10 mouse cellular contexts compared by ENCODE assay signal in genomic region chr4:137609702-137610101, GRCm38 (mm10). TPM values are rescaled to one million over a fixed set of nuclear protein-coding genes. Genes with fewer than 3 reads are reported as not detected.
DNase-seq lines count a peak whose midpoint lies in the region; ATAC-seq lines count a peak whose summit lies in the region.
"Had no signal": no experiment of that assay in that cellular context is flagged by ENCODE, and none has a peak within 500 bp of the region (broad histone marks: within the 10 kb centered on the region; RNA-seq: fewer than 3 reads in every experiment).

No protein-coding gene starts in this region.

- no peaks in the 10 kb centered on the region for H3K27me3 ChIP-seq in stomach, embryonic 16.5 days (ENCODE audit: control insufficient read depth, insufficient read depth, low read length)

- peak overlapping the region; percentile 41; the same call in 1 of the 2 replicates for H3K27ac ChIP-seq in stomach, embryonic 16.5 days (ENCODE audit: low read length)

- H3K36me3 ChIP-seq in stomach, embryonic 16.5 days (ENCODE audit: control insufficient read depth, insufficient read depth, low read length) = peaks cover 43% of the 10 kb centered on the region

- WGBS in stomach, embryonic 16.5 days = 55% methylated on average over 7 of the region's 7 CpGs

- no peak for ATAC-seq in stomach, embryonic 16.5 days (ENCODE audit: insufficient read depth, low FRiP score)

- peaks cover 15% of the 10 kb centered on the region for H3K4me1 ChIP-seq in stomach, embryonic 16.5 days (ENCODE audit: control insufficient read depth, insufficient read depth, low read length)

- no peak overlapping the region for H3K4me2 ChIP-seq in stomach, embryonic 16.5 days (ENCODE audit: low read depth, low read length)

- peak; percentile 14 for DNase-seq in heart, postnatal 4 days
- DNase-seq in heart, adult 11 months = no peak
- DNase-seq in c-Kit-positive CD71-negative TER-119-negative erythroid progenitor cells, embryonic 14.5 days (ENCODE audit: low read depth) = peak; percentile 51
- DNase-seq in lung, postnatal 25 days (ENCODE audit: low spot score) = peak; percentile 16
- no peak for DNase-seq in adipocyte (ENCODE audit: low spot score)
- DNase-seq in heart, postnatal 36 days = no peak
- DNase-seq in cerebellum, postnatal 4 days (ENCODE audit: low spot score in 2 of 2) = no peak

- H3K9ac ChIP-seq in stomach, embryonic 16.5 days (ENCODE audit: low read length) = no peak overlapping the region

- intact Hi-C loops in heart, postnatal 36 days (cut with DNase I) = no loop called here

- no peaks in the 10 kb centered on the region for H3K9me3 ChIP-seq in stomach, embryonic 16.5 days (replicated peaks; ENCODE audit: control insufficient read depth, low read length)

- no peak overlapping the region for H3K4me3 ChIP-seq in stomach, embryonic 16.5 days (replicated peaks; ENCODE audit: low read length)

RNA-seq across cellular contexts. Expression of gene Usp48, which starts 16.1 kb away (rescaled TPM):
- total RNA-seq in heart, postnatal 4 days (2021) = 10 to 100 TPM; 42.1 to 51.7 TPM
- polyA plus RNA-seq in stomach, embryonic 16.5 days (2015; fragmentation: Nextera tagmentation; extraction: Ambion mirVana) = 55.8 and 58.3 TPM in 2 replicates
- 10 to 100 TPM; 30.0 to 36.3 TPM for total RNA-seq in heart, postnatal 36 days (2021)

RNA-seq across cellular contexts. Expression of gene Ldlrad2, which starts 35.3 kb away (rescaled TPM):
- not detected for total RNA-seq in heart, postnatal 4 days (2021)
- polyA plus RNA-seq in stomach, embryonic 16.5 days (2015; fragmentation: Nextera tagmentation; extraction: Ambion mirVana) = not detected in 2 replicates
- total RNA-seq in heart, postnatal 36 days (2021) = not detected
- total RNA-seq: left cerebral cortex, adult 8-10 months had no signal
- polyA plus RNA-seq: heart, postnatal 0 days had no signal

RNA-seq across cellular contexts. Expression of gene Rap1gap, which starts 54.8 kb away (rescaled TPM):
- 10 to 100 TPM in 1 of 2 experiments, 1 to 10 TPM in 1; 6.9 to 14.3 TPM for total RNA-seq in heart, postnatal 4 days (2021)
- polyA plus RNA-seq in stomach, embryonic 16.5 days (2015; fragmentation: Nextera tagmentation; extraction: Ambion mirVana) = 58.1 and 64.6 TPM in 2 replicates
- 10 to 100 TPM; 11.4 to 17.6 TPM for total RNA-seq in heart, postnatal 36 days (2021)

Comparison
In these comparisons a context has a peak if more than half of its experiments do, and no peak if none do; other contexts are left out.
1. DNase-seq: peak in heart, postnatal 4 days (single experiment), c-Kit-positive CD71-negative TER-119-negative erythroid progenitor cells, embryonic 14.5 days (single experiment) and lung, postnatal 25 days (single experiment); none in heart, adult 11 months (single experiment), adipocyte (single experiment), heart, postnatal 36 days (0 of 2) and cerebellum, postnatal 4 days (0 of 2).